Mouse (Mus musculus): ENCODE measurements around the gene Lenep. TPM values are rescaled to one million over a fixed set of nuclear protein-coding genes. Genes with fewer than 3 reads are reported as not detected.

Gene Lenep
- polyA plus RNA-seq, 1 experiment from 2014 or later, result not detected

DNA sequence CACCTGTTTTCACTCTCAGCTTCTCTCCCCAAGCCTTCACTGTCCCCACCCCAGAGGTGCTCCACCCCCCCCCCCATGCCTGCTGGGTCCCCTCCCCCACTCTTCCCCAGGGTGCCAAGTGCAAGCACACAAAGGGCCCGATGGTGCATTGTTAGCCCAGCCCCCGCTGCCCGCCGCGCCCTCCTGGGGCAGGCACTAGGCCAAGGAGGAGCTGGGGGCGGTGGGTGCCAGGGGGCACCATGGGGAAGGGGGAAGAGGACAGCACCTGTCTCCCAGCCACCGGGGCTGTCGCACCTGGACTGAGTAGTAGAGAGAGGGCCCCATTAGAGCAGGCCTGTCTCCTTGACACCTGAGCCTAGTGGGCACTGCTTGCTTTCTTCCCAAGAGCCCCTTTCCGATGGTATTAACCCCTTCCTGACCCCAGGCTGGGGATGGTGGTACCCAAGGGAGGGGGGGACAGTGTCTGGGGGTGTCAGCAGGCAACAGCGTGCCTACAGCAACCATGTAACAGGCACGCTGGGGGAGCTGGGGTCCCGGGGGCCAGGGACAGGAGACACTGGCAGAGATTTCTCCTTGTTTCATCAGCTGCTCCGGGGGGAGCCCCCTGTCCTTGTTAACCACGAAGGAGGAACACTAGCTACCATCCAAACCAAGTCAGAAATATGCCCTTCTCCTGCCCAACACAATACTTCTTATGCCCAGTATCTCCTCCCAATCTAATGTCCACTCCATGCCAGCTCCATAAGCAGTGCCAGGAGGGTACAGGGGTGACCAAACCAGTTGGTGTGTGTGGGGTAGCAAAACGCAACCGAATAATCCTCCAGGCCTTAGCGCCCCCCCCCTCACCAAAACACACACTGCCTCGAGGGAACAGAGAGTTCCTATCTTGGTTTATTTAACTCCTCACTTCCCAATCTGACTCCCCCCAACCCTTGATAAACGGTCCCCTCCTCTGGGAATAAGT is 11.6 kb downstream of the Lenep start:
- H3K27me3 ChIP-seq (replicated peaks; ENCODE audit: control insufficient read depth, insufficient read depth, low read length), result peaks cover 16% of the 10 kb centered on the region
- peak overlapping the region; percentile 66 for H3K9ac ChIP-seq (ENCODE audit: low read length)
- no peak for DNase-seq (ENCODE audit: low spot score)
- no peaks in the 10 kb centered on the region for H3K9me3 ChIP-seq (replicated peaks; ENCODE audit: control insufficient read depth, low read length)
- no peaks in the 10 kb centered on the region for H3K36me3 ChIP-seq (ENCODE audit: control insufficient read depth, insufficient read depth, low read length)
- H3K4me1 ChIP-seq (ENCODE audit: control insufficient read depth, insufficient read depth, low read length), result peaks cover 44% of the 10 kb centered on the region
- H3K27ac ChIP-seq (ENCODE audit: low read depth, low read length), result no peak overlapping the region
- peak overlapping the region; percentile 99 for H3K4me2 ChIP-seq (ENCODE audit: low read length)
- peak overlapping the region; percentile 36 for H3K4me3 ChIP-seq (ENCODE audit: low read depth, low read length)
- no peak for ATAC-seq
- 10% methylated on average over 19 of the region's 19 CpGs for WGBS

DNA sequence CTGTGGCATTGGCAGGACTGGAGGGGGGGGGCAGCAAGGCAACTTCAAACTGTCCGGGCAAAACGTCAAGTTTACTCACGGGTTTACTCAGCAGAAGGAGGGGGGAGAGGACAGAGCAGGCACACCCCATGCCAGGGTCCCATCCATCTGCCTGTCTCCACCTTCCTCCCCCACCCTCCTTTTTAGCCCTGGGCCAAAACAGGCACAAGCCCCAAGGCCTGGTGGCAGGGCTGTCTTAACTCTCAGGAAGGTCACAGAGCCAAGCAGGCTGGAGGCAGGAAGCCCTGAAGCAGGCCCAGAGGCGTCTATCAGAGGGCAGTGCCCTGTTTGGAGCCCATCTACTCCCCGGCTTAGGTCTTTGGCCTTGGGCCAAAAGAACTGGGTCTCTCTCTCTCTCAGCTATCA is 12.5 kb downstream of the Lenep start:
- no peak overlapping the region for H3K27ac ChIP-seq (ENCODE audit: low read depth, low read length)
- no peak overlapping the region for H3K9ac ChIP-seq (ENCODE audit: low read length)
- peaks cover 36% of the 10 kb centered on the region for H3K4me1 ChIP-seq (ENCODE audit: control insufficient read depth, insufficient read depth, low read length)
- ATAC-seq (no peak), DNase-seq (ENCODE audit: low spot score) (peak; percentile 22)
- peaks cover 9% of the 10 kb centered on the region for H3K27me3 ChIP-seq (replicated peaks; ENCODE audit: control insufficient read depth, insufficient read depth, low read length)
- WGBS, result 50% methylated on average over 5 of the region's 5 CpGs
- no peaks in the 10 kb centered on the region for H3K36me3 ChIP-seq (ENCODE audit: control insufficient read depth, insufficient read depth, low read length)
- H3K9me3 ChIP-seq (replicated peaks; ENCODE audit: control insufficient read depth, low read length), result no peaks in the 10 kb centered on the region
- H3K4me3 ChIP-seq (ENCODE audit: low read depth, low read length), result no peak overlapping the region
- H3K4me2 ChIP-seq (ENCODE audit: low read length), result no peak overlapping the region

DNA sequence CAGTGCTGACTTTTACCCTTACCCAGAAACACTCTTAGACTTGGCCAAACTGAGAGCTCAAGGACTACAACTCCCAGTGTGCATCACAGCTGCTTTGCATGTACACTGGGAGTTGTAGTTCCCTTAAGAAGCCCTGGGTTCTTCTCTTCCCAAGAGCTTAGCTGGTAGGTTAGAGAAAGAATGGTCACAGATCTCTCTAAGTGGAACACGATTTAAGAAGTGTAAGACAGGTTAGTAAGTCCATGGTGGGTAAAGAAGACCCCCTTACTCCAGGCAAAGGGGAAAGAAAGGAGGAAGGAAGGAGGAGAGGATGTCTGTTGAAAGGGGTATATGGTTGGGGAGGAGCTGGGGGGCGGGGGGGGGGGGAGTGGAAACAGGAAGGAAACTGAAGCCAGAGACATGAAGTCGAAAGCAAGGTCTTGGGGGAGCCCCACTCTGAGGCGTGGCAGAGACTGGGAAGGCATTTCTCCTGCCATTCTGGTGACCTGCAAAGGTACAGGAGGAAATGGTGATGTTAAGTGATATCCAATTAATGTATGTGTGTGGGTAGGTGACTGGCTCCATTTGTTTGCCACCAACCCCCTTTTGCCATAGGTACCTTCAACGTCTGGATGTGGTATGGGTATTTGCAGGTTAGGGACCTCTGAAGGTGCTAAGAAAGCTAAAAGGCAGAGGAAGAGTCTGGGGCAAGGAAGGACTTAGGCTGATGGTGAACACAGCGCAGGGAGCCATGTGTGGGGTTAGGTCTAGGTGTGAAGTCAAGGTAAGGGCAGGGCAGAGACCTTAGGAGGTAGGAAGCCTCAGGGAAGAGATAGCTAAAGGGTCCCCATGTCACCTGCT is 13.5 kb downstream of the Lenep start:
- Histone ChIP-seq H3K9ac (ENCODE audit: low read length) (no peak overlapping the region), H3K4me2 (ENCODE audit: low read length) (no peak overlapping the region), H3K9me3 (replicated peaks; ENCODE audit: control insufficient read depth, low read length) (no peaks in the 10 kb centered on the region), H3K27ac (ENCODE audit: low read depth, low read length) (no peak overlapping the region), H3K27me3 (replicated peaks; ENCODE audit: control insufficient read depth, insufficient read depth, low read length) (peaks cover 8% of the 10 kb centered on the region; the same call in 1 of the 2 replicates), H3K4me3 (ENCODE audit: low read depth, low read length) (no peak overlapping the region), H3K4me1 (ENCODE audit: control insufficient read depth, insufficient read depth, low read length) (peaks cover 29% of the 10 kb centered on the region), H3K36me3 (ENCODE audit: control insufficient read depth, insufficient read depth, low read length) (no peaks in the 10 kb centered on the region)
- ATAC-seq (no peak; the same call in 1 of the 2 replicates), DNase-seq (ENCODE audit: low spot score) (peak; percentile 84)
- 68% methylated on average over 6 of the region's 6 CpGs for WGBS

DNA sequence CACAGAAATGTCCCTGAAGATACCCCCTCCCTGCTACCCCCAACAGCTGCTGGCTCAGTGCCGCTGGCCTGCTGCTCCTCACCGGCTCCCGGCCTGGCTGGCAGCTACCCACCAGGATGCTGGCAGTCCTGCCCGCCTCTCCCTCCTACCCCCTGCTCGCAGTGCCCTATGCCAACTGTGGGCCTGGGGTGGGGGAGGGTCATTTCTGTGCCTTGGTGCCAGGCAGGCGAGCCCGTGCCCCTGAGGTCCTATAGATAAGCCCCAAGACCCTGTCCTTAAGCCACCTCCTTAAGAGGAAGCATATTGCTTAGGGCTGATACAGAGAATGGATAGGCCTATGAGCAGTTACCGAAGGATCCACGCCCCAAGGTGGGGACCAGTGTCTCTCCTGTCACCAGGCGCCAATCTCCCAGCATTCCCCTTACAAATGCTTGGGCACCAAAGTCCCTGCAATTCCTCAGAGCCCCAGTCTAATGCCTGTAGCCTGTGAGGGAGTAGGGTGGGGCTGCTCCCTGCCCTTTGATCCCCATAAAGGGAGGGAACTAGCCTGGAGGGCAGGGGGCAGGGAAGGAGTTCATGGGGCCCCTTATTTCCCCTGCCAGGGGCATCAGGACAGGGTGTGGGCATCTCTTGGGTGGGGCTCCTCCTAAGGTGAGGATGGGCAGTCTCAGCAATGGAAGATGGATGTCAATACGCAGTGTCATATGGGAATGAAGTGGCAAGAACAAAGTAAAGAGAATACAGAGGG is 14.3 kb downstream of the Lenep start:
- 61% methylated on average over 11 of the region's 11 CpGs for WGBS
- Histone ChIP-seq H3K36me3 (ENCODE audit: control insufficient read depth, insufficient read depth, low read length) (no peaks in the 10 kb centered on the region), H3K4me1 (ENCODE audit: control insufficient read depth, insufficient read depth, low read length) (peaks cover 26% of the 10 kb centered on the region), H3K27ac (ENCODE audit: low read depth, low read length) (no peak overlapping the region), H3K9ac (ENCODE audit: low read length) (no peak overlapping the region), H3K27me3 (replicated peaks; ENCODE audit: control insufficient read depth, insufficient read depth, low read length) (peaks cover 8% of the 10 kb centered on the region; the same call in 1 of the 2 replicates), H3K4me3 (ENCODE audit: low read depth, low read length) (no peak overlapping the region), H3K9me3 (replicated peaks; ENCODE audit: control insufficient read depth, low read length) (no peaks in the 10 kb centered on the region), H3K4me2 (ENCODE audit: low read length) (no peak overlapping the region)
- DNase-seq (ENCODE audit: low spot score) (peak; percentile 30), ATAC-seq (peak; percentile 22; the same call in 1 of the 2 replicates)

- ATAC-seq, result no peak
- no peak overlapping the region for H3K4me3 ChIP-seq (ENCODE audit: low read depth, low read length)
- no peak overlapping the region for H3K9ac ChIP-seq (ENCODE audit: low read length)
- DNase-seq (ENCODE audit: low spot score), result no peak
- no peak overlapping the region for H3K4me2 ChIP-seq (ENCODE audit: low read length)
- H3K9me3 ChIP-seq (replicated peaks; ENCODE audit: control insufficient read depth, low read length), result no peaks in the 10 kb centered on the region
- no peak overlapping the region for H3K27ac ChIP-seq (ENCODE audit: low read depth, low read length)
- H3K36me3 ChIP-seq (ENCODE audit: control insufficient read depth, insufficient read depth, low read length), result no peaks in the 10 kb centered on the region
- 76% methylated on average over 11 of the region's 11 CpGs for WGBS
- H3K27me3 ChIP-seq (replicated peaks; ENCODE audit: control insufficient read depth, insufficient read depth, low read length), result peaks cover 8% of the 10 kb centered on the region; the same call in 1 of the 2 replicates
- peaks cover 21% of the 10 kb centered on the region for H3K4me1 ChIP-seq (ENCODE audit: control insufficient read depth, insufficient read depth, low read length)
Observed at GRCm38 (mm10) chr3:89387632-89388031, 15.0 kb downstream of the Lenep start.

GRCm38 (mm10) chr3:89386438-89387420 is 15.9 kb downstream of the Lenep start:
- H3K27me3 ChIP-seq (replicated peaks; ENCODE audit: control insufficient read depth, insufficient read depth, low read length), result no peaks in the 10 kb centered on the region
- DNase-seq (ENCODE audit: low spot score) (no peak), ATAC-seq (no peak)
- H3K9me3 ChIP-seq (replicated peaks; ENCODE audit: control insufficient read depth, low read length), result no peaks in the 10 kb centered on the region
- 52% methylated on average over 17 of the region's 17 CpGs for WGBS
- no peak overlapping the region for H3K27ac ChIP-seq (ENCODE audit: low read depth, low read length)
- H3K9ac ChIP-seq (ENCODE audit: low read length), result no peak overlapping the region
- H3K4me2 ChIP-seq (ENCODE audit: low read length), result no peak overlapping the region
- peaks cover 12% of the 10 kb centered on the region; the same call in 1 of the 2 replicates for H3K4me1 ChIP-seq (ENCODE audit: control insufficient read depth, insufficient read depth, low read length)
- H3K36me3 ChIP-seq (ENCODE audit: control insufficient read depth, insufficient read depth, low read length), result no peaks in the 10 kb centered on the region
- H3K4me3 ChIP-seq (ENCODE audit: low read depth, low read length), result no peak overlapping the region

DNA sequence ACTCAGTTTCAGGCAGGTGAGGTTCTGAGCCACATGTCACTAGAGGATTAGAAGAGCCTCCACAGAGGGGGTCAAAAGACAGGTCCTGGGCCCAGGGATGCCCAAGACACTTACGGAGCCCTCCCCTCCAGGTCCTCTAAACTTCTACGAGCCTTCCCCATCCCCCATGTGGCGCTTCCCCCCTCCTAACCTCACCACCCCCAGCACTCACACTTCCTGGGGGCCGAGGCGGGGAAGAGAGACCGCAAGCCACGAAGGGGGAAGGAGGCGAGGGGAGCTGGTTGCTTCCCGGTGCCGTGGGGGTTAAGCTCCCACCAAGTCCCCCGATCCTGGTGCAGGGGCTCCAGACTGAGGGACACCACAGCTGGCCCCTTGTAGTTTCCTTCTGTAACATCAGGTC is 17.1 kb downstream of the Lenep start:
- DNase-seq (ENCODE audit: low spot score), result no peak
- no peaks in the 10 kb centered on the region for H3K27me3 ChIP-seq (replicated peaks; ENCODE audit: control insufficient read depth, insufficient read depth, low read length)
- 48% methylated on average over 11 of the region's 11 CpGs for WGBS
- H3K27ac ChIP-seq (ENCODE audit: low read depth, low read length), result no peak overlapping the region
- H3K9me3 ChIP-seq (replicated peaks; ENCODE audit: control insufficient read depth, low read length), result no peaks in the 10 kb centered on the region
- no peak overlapping the region for H3K4me2 ChIP-seq (ENCODE audit: low read length)
- no peak for ATAC-seq
- no peaks in the 10 kb centered on the region for H3K36me3 ChIP-seq (ENCODE audit: control insufficient read depth, insufficient read depth, low read length)
- H3K4me1 ChIP-seq (ENCODE audit: control insufficient read depth, insufficient read depth, low read length), result no peaks in the 10 kb centered on the region; the same call in 1 of the 2 replicates
- H3K4me3 ChIP-seq (ENCODE audit: low read depth, low read length), result no peak overlapping the region
- no peak overlapping the region for H3K9ac ChIP-seq (ENCODE audit: low read length)

Measured in forebrain, embryonic 14.5 days (tissue).